Mouse (Mus musculus): ENCODE data around the gene Gm6685. TPM values are rescaled to one million over a fixed set of nuclear protein-coding genes. Genes with fewer than 3 reads are reported as not detected.
A peak's percentile ranks its signal among the peaks of the same experiment; 100 is the strongest.
"Not testable (repeated sequence)": the region's sequence is repeated elsewhere in the genome, so short reads cannot be mapped to it uniquely, and the experiment has no call there.

Gene Gm6685
- 1 to 10 TPM; 3.6 to 4.7 TPM for total RNA-seq (2021)

- DNase-seq; intact Hi-C loops (cut with DNase I): not testable (repeated sequence)
These were observed at the start of gene Gm6685 for GRCm38 (mm10) chr11:28339224-28340150. Gm6685 (minus strand) TSS chr11:28339867.

GRCm38 (mm10) chr11:28375891-28376290, 36.2 kb upstream of the Gm6685 start:
- DNase-seq = no peak

GRCm38 (mm10) chr11:28374636-28375035, 35.0 kb upstream of the Gm6685 start:
- DNase-seq = no peak
- intact Hi-C loops (cut with DNase I) = no loop called here

More at GRCm38 (mm10) chr11:28375891-28376290, 36.2 kb upstream of the Gm6685 start:
- intact Hi-C loops (cut with DNase I) = no loop called here

- intact Hi-C loops (cut with DNase I); DNase-seq: not testable (repeated sequence)
These were observed 31.7 kb upstream of the Gm6685 start for GRCm38 (mm10) chr11:28371381-28371780.

- intact Hi-C loops (cut with DNase I) = no loop called here
- no peak for DNase-seq
These were observed 26.2 kb upstream of the Gm6685 start for GRCm38 (mm10) chr11:28365929-28366244.

- DNase-seq = peak; percentile 69 to 73
- intact Hi-C loops (cut with DNase I) = no loop called here
These were observed 25.7 kb upstream of the Gm6685 start for GRCm38 (mm10) chr11:28365209-28365928.

- intact Hi-C loops (cut with DNase I) = no loop called here
- DNase-seq = no peak
These were observed 3.8 kb upstream of the Gm6685 start for GRCm38 (mm10) chr11:28343465-28343864.

- intact Hi-C loops (cut with DNase I) = no loop called here
- no peak for DNase-seq
These were observed 2.2 kb upstream of the Gm6685 start for GRCm38 (mm10) chr11:28341887-28342286.

GRCm38 (mm10) chr11:28327878-28328277, 11.8 kb downstream of the Gm6685 start:
- intact Hi-C loops (cut with DNase I) = no loop called here

GRCm38 (mm10) chr11:28313396-28313795, 26.3 kb downstream of the Gm6685 start:
- intact Hi-C loops (cut with DNase I) = no loop called here
- no peak for DNase-seq

More at GRCm38 (mm10) chr11:28327878-28328277, 11.8 kb downstream of the Gm6685 start:
- DNase-seq = no peak

GRCm38 (mm10) chr11:28307723-28308122, 31.9 kb downstream of the Gm6685 start:
- intact Hi-C loops (cut with DNase I) = no loop called here
- DNase-seq = no peak

GRCm38 (mm10) chr11:28290440-28290839, 49.2 kb downstream of the Gm6685 start:
- no peak for DNase-seq
- intact Hi-C loops (cut with DNase I) = no loop called here

Other genes with a start within 250 kb of the Gm6685 start
- 10 to 100 TPM; 10.5 to 14.1 TPM for gene Ccdc85a, start 244.5 kb upstream of the Gm6685 start, total RNA-seq (2021)